Mouse (Mus musculus) adipocyte (in vitro differentiated cells): Measurements from ENCODE around the gene Zfp960.
"Not testable (repeated sequence)": the region's sequence is repeated elsewhere in the genome, so short reads cannot be mapped to it uniquely, and the experiment has no call there.

Experiments used
- DNase-seq: peaks from one replicate; pipeline ENCODE4 v3.0.0-alpha.2; 2016; ENCODE audit warnings: low spot score

Zfp960 gene

DNA sequence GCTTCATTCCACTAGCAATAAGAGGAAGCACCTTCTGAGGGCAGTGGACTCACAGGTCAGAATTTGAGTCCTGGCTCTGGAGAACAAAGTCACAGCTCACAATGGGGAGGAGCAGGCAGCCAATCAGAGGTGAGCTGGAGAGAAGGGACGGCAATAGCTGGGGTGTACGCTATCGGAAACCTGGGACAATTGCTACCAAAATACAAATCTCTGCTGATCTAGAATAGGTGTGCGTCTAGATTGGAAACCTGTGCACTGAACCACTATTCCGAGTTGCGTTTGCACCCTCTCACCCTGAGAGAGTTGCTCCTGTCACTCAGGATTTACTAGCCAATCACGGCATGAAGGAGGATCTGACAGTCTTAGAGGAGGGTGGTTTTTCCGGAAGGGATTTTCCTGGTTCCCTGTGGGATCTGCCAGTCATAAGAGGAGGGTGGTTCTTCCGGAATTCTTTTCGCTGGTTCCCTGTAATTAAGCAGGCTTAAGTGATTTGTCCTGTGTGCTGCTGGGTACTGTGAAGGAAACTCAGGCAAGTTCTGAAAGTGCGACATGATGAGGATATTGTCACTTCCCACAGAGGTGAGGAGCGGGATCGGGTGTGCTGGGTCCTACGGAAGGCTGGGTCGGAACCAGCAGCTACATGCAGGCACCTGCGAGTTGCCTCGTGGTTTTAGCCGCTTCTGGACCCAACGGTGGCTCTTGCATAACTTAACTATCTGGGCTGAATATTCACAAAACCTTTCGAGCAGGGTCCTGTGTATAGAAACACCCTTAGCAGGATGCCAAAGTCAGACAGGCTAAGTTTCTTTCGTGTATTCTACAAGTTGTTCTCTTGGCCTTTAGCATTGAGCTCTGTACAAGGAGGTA, at the start of gene Zfp960:
Gene Zfp960 (plus strand): TSS at position 486 of the 867 bp plus-strand sequence.
- DNase-seq, result peak; percentile 96

DNA sequence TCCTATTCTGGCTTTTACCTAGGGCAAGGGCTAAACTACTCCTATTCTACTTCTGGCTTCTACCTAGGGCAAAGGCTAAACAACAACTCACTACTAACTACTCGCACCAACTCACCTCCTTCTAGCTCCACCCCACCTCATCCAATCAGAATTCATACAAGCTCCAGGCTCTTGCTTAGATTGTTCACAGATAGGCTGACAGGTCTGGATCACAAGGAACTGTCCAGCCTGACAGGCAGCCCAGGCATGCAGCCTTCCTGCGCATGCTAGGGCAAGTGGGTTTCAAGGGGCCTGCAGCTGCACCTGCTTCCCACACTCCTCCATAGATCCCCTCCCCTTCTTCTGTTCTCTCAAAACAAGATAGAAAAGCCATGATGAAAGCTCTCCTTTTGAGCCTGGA, 45.8 kb upstream of the Zfp960 start:
- not testable (repeated sequence) for DNase-seq

DNA sequence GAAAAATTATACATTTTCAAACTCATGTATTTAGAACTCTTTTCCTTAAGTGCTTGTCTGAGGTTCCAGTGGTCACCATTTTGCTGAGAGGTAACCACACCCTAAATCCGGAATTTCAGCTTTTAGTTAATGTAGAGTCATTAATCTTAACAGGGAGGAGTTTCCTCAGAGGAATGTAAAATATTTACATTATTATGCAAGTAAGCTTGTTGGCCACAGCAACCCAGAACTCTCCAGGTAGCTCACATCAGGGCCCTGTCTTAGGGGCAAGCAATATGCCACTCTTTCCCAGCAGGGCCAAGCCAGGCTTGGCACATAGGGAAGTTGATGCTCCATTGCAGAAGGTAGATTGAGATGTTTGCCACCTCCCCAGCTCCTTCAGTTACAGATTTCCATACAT, 4.3 kb upstream of the Zfp960 start:
- not testable (repeated sequence) for DNase-seq

DNA sequence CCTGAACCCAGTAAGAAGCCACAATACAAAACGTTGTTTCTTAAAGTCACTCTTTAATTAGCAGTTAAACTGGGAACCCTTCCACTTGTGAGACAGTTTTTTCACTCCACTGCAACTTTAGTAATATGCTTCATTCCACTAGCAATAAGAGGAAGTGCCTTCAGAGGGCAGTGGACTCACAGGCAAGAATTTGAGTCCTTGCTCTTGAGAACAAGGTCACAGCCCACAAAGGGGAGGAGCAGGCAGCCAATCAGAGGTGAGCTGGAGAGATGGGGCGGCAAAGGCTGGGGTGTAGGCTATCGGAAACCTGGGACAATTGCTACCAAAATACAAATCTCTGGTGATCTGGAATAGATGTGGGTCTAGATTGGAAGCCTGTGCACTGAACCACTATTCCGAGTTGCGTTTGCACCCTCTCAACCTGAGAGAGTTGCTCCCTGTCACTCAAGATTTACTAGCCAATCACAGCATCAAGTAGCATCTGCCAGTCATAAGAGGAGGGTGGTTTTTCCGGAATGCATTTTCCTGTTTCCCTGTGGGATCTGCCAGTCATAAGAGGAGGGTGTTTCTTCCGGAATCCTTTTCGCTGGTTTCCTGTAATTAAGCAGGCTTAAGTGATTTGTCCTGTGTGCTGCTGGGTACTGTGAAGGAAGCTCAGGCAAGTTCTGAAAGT, 57.1 kb downstream of the Zfp960 start, which contains the start of gene Zfp97:
Gene Zfp97 (plus strand): TSS at position 586 of the 673 bp plus-strand sequence.
- DNase-seq, result not testable (repeated sequence)
